Mouse (Mus musculus): ENCODE results near the gene Chrna9. TPM values are rescaled to one million over a fixed set of nuclear protein-coding genes. Genes with fewer than 3 reads are reported as not detected.
"Not testable (repeated sequence)": the region's sequence is repeated elsewhere in the genome, so short reads cannot be mapped to it uniquely, and the experiment has no call there.

Chrna9 gene
- polyA plus RNA-seq, 1 experiment from 2014 or later: not detected

- no peaks in the 10 kb centered on the region for H3K27me3 ChIP-seq
- no peaks in the 10 kb centered on the region for H3K36me3 ChIP-seq
- H3K27ac ChIP-seq: no peak overlapping the region
- H3K4me1 ChIP-seq: peaks cover 3% of the 10 kb centered on the region
- no peaks in the 10 kb centered on the region for H3K9me3 ChIP-seq
- no peak overlapping the region for H3K9ac ChIP-seq
- no peak overlapping the region for H3K4me2 ChIP-seq
- no peak overlapping the region for H3K4me3 ChIP-seq
- ATAC-seq (ENCODE audit: insufficient number of reproducible peaks, insufficient read depth, low FRiP score, low TSS enrichment, low read depth): no peak
- whole genome bisulfite sequencing: 92% methylated on average over 11 of the region's 11 CpGs
These were observed 25.9 kb downstream of the Chrna9 start for GRCm38 (mm10) chr5:65960597-65960950.

- peaks cover 11% of the 10 kb centered on the region for H3K4me1 ChIP-seq
- no peak overlapping the region for H3K4me3 ChIP-seq
- H3K36me3 ChIP-seq: no peaks in the 10 kb centered on the region
- H3K4me2 ChIP-seq: no peak overlapping the region
- no peak overlapping the region for H3K27ac ChIP-seq
- no peaks in the 10 kb centered on the region for H3K27me3 ChIP-seq
- no peaks in the 10 kb centered on the region for H3K9me3 ChIP-seq
- H3K9ac ChIP-seq: no peak overlapping the region
- 86% methylated on average over 5 of the region's 5 CpGs for WGBS
- ATAC-seq (ENCODE audit: insufficient number of reproducible peaks, insufficient read depth, low FRiP score, low TSS enrichment, low read depth): no peak
These were observed 28.6 kb downstream of the Chrna9 start for GRCm38 (mm10) chr5:65963291-65963690.

GRCm38 (mm10) chr5:65965771-65966279 is 31.1 kb downstream of the Chrna9 start:
- Histone ChIP-seq H3K9me3 (no peaks in the 10 kb centered on the region), H3K36me3 (no peaks in the 10 kb centered on the region), H3K4me1 (peaks cover 11% of the 10 kb centered on the region), H3K4me3 (no peak overlapping the region), H3K9ac (no peak overlapping the region), H3K4me2 (no peak overlapping the region), H3K27me3 (no peaks in the 10 kb centered on the region), H3K27ac (peak overlapping the region; percentile 28; the same call in 1 of the 2 replicates)
- ATAC-seq (ENCODE audit: insufficient number of reproducible peaks, insufficient read depth, low FRiP score, low TSS enrichment, low read depth): no peak
- 16% methylated on average over 7 of the region's 7 CpGs for WGBS

- no peaks in the 10 kb centered on the region for H3K36me3 ChIP-seq
- no peaks in the 10 kb centered on the region for H3K27me3 ChIP-seq
- H3K4me1 ChIP-seq: peaks cover 11% of the 10 kb centered on the region
- H3K27ac ChIP-seq: no peak overlapping the region
- H3K9ac ChIP-seq: no peak overlapping the region
- ATAC-seq (ENCODE audit: insufficient number of reproducible peaks, insufficient read depth, low FRiP score, low TSS enrichment, low read depth): no peak
- H3K4me3 ChIP-seq: no peak overlapping the region
- WGBS: 55% methylated on average over 12 of the region's 12 CpGs
- no peaks in the 10 kb centered on the region for H3K9me3 ChIP-seq
- no peak overlapping the region for H3K4me2 ChIP-seq
These were observed 32.4 kb downstream of the Chrna9 start for GRCm38 (mm10) chr5:65967091-65967490.

- ATAC-seq (ENCODE audit: insufficient number of reproducible peaks, insufficient read depth, low FRiP score, low TSS enrichment, low read depth): no peak
These were observed 33.3 kb downstream of the Chrna9 start for GRCm38 (mm10) chr5:65968004-65968403.

GRCm38 (mm10) chr5:65973189-65973588 is 38.5 kb downstream of the Chrna9 start:
- Histone ChIP-seq H3K9me3 (no peaks in the 10 kb centered on the region), H3K9ac (no peak overlapping the region), H3K4me3 (no peak overlapping the region), H3K27me3 (no peaks in the 10 kb centered on the region), H3K4me2 (no peak overlapping the region), H3K36me3 (no peaks in the 10 kb centered on the region), H3K27ac (no peak overlapping the region), H3K4me1 (no peaks in the 10 kb centered on the region)
- WGBS: 67% methylated on average over 2 of the region's 2 CpGs
- no peak for ATAC-seq (ENCODE audit: insufficient number of reproducible peaks, insufficient read depth, low FRiP score, low TSS enrichment, low read depth)

More at GRCm38 (mm10) chr5:65968004-65968403, 33.3 kb downstream of the Chrna9 start:
- WGBS: 86% methylated on average over 3 of the region's 3 CpGs
- H3K27me3 ChIP-seq: no peaks in the 10 kb centered on the region
- no peak overlapping the region for H3K9ac ChIP-seq
- no peak overlapping the region for H3K4me2 ChIP-seq
- H3K9me3 ChIP-seq: no peaks in the 10 kb centered on the region
- no peak overlapping the region for H3K27ac ChIP-seq
- H3K36me3 ChIP-seq: no peaks in the 10 kb centered on the region
- no peak overlapping the region for H3K4me3 ChIP-seq
- H3K4me1 ChIP-seq: peaks cover 11% of the 10 kb centered on the region

- H3K27ac ChIP-seq: no peak overlapping the region
- H3K27me3 ChIP-seq: no peaks in the 10 kb centered on the region
- ATAC-seq (ENCODE audit: insufficient number of reproducible peaks, insufficient read depth, low FRiP score, low TSS enrichment, low read depth): no peak
- no peak overlapping the region for H3K4me3 ChIP-seq
- H3K9ac ChIP-seq: no peak overlapping the region
- H3K4me1 ChIP-seq: no peaks in the 10 kb centered on the region
- H3K9me3 ChIP-seq: no peaks in the 10 kb centered on the region
- WGBS: 92% methylated on average over 13 of the region's 13 CpGs
- no peaks in the 10 kb centered on the region for H3K36me3 ChIP-seq
- H3K4me2 ChIP-seq: no peak overlapping the region
These were observed 41.0 kb downstream of the Chrna9 start for GRCm38 (mm10) chr5:65975731-65976130.

GRCm38 (mm10) chr5:65986426-65986825 is 51.7 kb downstream of the Chrna9 start:
- no peaks in the 10 kb centered on the region for H3K27me3 ChIP-seq
- no peaks in the 10 kb centered on the region for H3K9me3 ChIP-seq
- H3K4me1 ChIP-seq: no peaks in the 10 kb centered on the region
- no peak overlapping the region for H3K27ac ChIP-seq
- ATAC-seq (ENCODE audit: insufficient number of reproducible peaks, insufficient read depth, low FRiP score, low TSS enrichment, low read depth): no peak
- WGBS: 91% methylated on average over 5 of the region's 5 CpGs
- no peak overlapping the region for H3K4me3 ChIP-seq
- no peak overlapping the region for H3K9ac ChIP-seq
- no peak overlapping the region for H3K4me2 ChIP-seq
- H3K36me3 ChIP-seq: no peaks in the 10 kb centered on the region

GRCm38 (mm10) chr5:65987004-65987403 is 52.3 kb downstream of the Chrna9 start:
- H3K4me1 ChIP-seq; ATAC-seq (ENCODE audit: insufficient number of reproducible peaks, insufficient read depth, low FRiP score, low TSS enrichment, low read depth); H3K36me3 ChIP-seq; H3K9ac ChIP-seq; H3K27ac ChIP-seq; H3K4me2 ChIP-seq; H3K9me3 ChIP-seq; H3K27me3 ChIP-seq; H3K4me3 ChIP-seq: not testable (repeated sequence)
- 76% methylated on average over 3 of the region's 3 CpGs for WGBS

- no peaks in the 10 kb centered on the region for H3K27me3 ChIP-seq
- no peak overlapping the region for H3K4me3 ChIP-seq
- 83% methylated on average over 2 of the region's 2 CpGs for WGBS
- no peaks in the 10 kb centered on the region for H3K4me1 ChIP-seq
- H3K9me3 ChIP-seq: no peaks in the 10 kb centered on the region
- no peak overlapping the region for H3K9ac ChIP-seq
- ATAC-seq (ENCODE audit: insufficient number of reproducible peaks, insufficient read depth, low FRiP score, low TSS enrichment, low read depth): no peak
- no peak overlapping the region for H3K27ac ChIP-seq
- no peak overlapping the region for H3K4me2 ChIP-seq
- H3K36me3 ChIP-seq: no peaks in the 10 kb centered on the region
These were observed 56.5 kb downstream of the Chrna9 start for GRCm38 (mm10) chr5:65991191-65991590.

- Histone ChIP-seq H3K27me3 (no peaks in the 10 kb centered on the region), H3K4me3 (no peak overlapping the region), H3K36me3 (no peaks in the 10 kb centered on the region), H3K9me3 (no peaks in the 10 kb centered on the region), H3K4me2 (no peak overlapping the region), H3K9ac (no peak overlapping the region), H3K4me1 (no peaks in the 10 kb centered on the region; the same call in 1 of the 2 replicates), H3K27ac (no peak overlapping the region)
- no peak for ATAC-seq (ENCODE audit: insufficient number of reproducible peaks, insufficient read depth, low FRiP score, low TSS enrichment, low read depth)
- 74% methylated on average over 6 of the region's 6 CpGs for WGBS
These were observed 59.9 kb downstream of the Chrna9 start for GRCm38 (mm10) chr5:65994643-65995042.

GRCm38 (mm10) chr5:65997813-65998212 is 63.1 kb downstream of the Chrna9 start:
- Histone ChIP-seq H3K4me1 (peaks cover 10% of the 10 kb centered on the region; the same call in 1 of the 2 replicates), H3K9me3 (no peaks in the 10 kb centered on the region), H3K27ac (no peak overlapping the region), H3K4me2 (no peak overlapping the region), H3K4me3 (no peak overlapping the region), H3K36me3 (no peaks in the 10 kb centered on the region), H3K27me3 (no peaks in the 10 kb centered on the region), H3K9ac (no peak overlapping the region)
- ATAC-seq (ENCODE audit: insufficient number of reproducible peaks, insufficient read depth, low FRiP score, low TSS enrichment, low read depth): no peak

GRCm38 (mm10) chr5:65999106-65999505 is 64.4 kb downstream of the Chrna9 start:
- H3K4me2 ChIP-seq: no peak overlapping the region
- H3K4me3 ChIP-seq: no peak overlapping the region
- H3K27ac ChIP-seq: no peak overlapping the region
- H3K9ac ChIP-seq: no peak overlapping the region
- 90% methylated on average over 7 of the region's 7 CpGs for WGBS
- no peak for ATAC-seq (ENCODE audit: insufficient number of reproducible peaks, insufficient read depth, low FRiP score, low TSS enrichment, low read depth)
- no peaks in the 10 kb centered on the region for H3K27me3 ChIP-seq
- H3K4me1 ChIP-seq: peaks cover 10% of the 10 kb centered on the region; the same call in 1 of the 2 replicates
- no peaks in the 10 kb centered on the region for H3K9me3 ChIP-seq
- H3K36me3 ChIP-seq: no peaks in the 10 kb centered on the region

Measured in embryonic facial prominence, embryonic 13.5 days (tissue).